Mouse (Mus musculus): ENCODE results near the gene Rarb.

- TF ChIP-seq EP300 (IDR thresholded peaks at IDR 0.05; ENCODE audit: low read length) = no peak
- TF ChIP-seq CTCF (conservative IDR thresholded peaks at IDR 0.05 in 1 of 2, IDR thresholded peaks at IDR 0.05 in 1 of 2; ENCODE audit: low read depth in 2 of 2, low read length in 2 of 2) = no peak
- no peak for TF ChIP-seq POLR2A (IDR thresholded peaks at IDR 0.05; ENCODE audit: low read depth, low read length)
- no peak for TF ChIP-seq POLR2AphosphoS2 (IDR thresholded peaks at IDR 0.05; ENCODE audit: low read depth, low read length)
- no peak for TF ChIP-seq KAT2A (IDR thresholded peaks at IDR 0.05; ENCODE audit: insufficient replicate concordance, low read length)
- TF ChIP-seq JUN (IDR thresholded peaks at IDR 0.05; ENCODE audit: insufficient read depth, low read depth, low read length) = no peak
- no peak for TF ChIP-seq MXI1 (IDR thresholded peaks at IDR 0.05; ENCODE audit: low read depth, low read length)
Measured at GRCm38 (mm10) chr14:16790161-16790560, 28.8 kb downstream of the Rarb start.

Measured in CH12.LX (cell line).